Mouse (Mus musculus) MEL (cell line): ENCODE measurements around the gene Cenpc1. TPM values are rescaled to one million over a fixed set of nuclear protein-coding genes. Genes with fewer than 3 reads are reported as not detected.

Experiments
- DNase-seq: peaks from one replicate; pipeline ENCODE4 v3.0.0; 2011; ENCODE audit warnings: low read depth, low spot score
- H3K27ac ChIP-seq: 2 replicates; pipeline ENCODE4 v1.5.1; 2012; ENCODE audit warnings: low read depth, mild to moderate bottlenecking, control low read depth, low read length, moderate library complexity; ENCODE audit not compliant: control insufficient read depth
- H3K27me3 ChIP-seq, 2 experiments: fragments of 150-350 bp in 1 of 2; sonication (generic) in 1 of 2; 2 replicates each; pipeline ENCODE4 v1.6.1; 2012; ENCODE audit warnings: low read length in 2 of 2, mild to moderate bottlenecking in 2 of 2, improper control_type of control experiment in 1 of 2, moderate library complexity in 1 of 2; ENCODE audit not compliant: insufficient read depth in 2 of 2, control insufficient read depth in 1 of 2
- H3K36me3 ChIP-seq, 2 experiments: 2 replicates each; pipeline ENCODE4 v1.6.1; 2012 to 2014; ENCODE audit warnings: low read length in 2 of 2, improper control_type of control experiment in 1 of 2, inconsistent platforms in 1 of 2, mild to moderate bottlenecking in 1 of 2; ENCODE audit not compliant: insufficient read depth in 2 of 2, control insufficient read depth in 1 of 2
- H3K4me1 ChIP-seq, 2 experiments: fragments of 150-350 bp in 1 of 2; sonication (generic) in 1 of 2; 2 replicates each; pipeline ENCODE4 v1.6.1; 2012; ENCODE audit warnings: low read length in 2 of 2, improper control_type of control experiment in 1 of 2, mild to moderate bottlenecking in 1 of 2; ENCODE audit not compliant: insufficient read depth in 2 of 2, control insufficient read depth in 1 of 2
- H3K4me3 ChIP-seq, 2 experiments: fragments of 150-350 bp in 1 of 2; sonication (generic) in 1 of 2; 2 replicates each; pipeline ENCODE4 v1.5.1; 2012; ENCODE audit warnings: low read depth in 2 of 2, low read length in 2 of 2, mild to moderate bottlenecking in 2 of 2, moderate library complexity in 2 of 2, control low read depth in 1 of 2, improper control_type of control experiment in 1 of 2; ENCODE audit not compliant: control insufficient read depth in 1 of 2, insufficient read depth in 1 of 2
- H3K79me2 ChIP-seq: 2 replicates; pipeline ENCODE4 v1.6.1; 2012; ENCODE audit warnings: mild to moderate bottlenecking, low read length, moderate library complexity; ENCODE audit not compliant: control insufficient read depth, poor library complexity, insufficient read depth
- H3K9ac ChIP-seq: 2 replicates; pipeline ENCODE4 v1.6.1; 2012; ENCODE audit warnings: low read depth, mild to moderate bottlenecking, control low read depth, low read length, moderate library complexity; ENCODE audit not compliant: control insufficient read depth, poor library complexity, severe bottlenecking
- H3K9me3 ChIP-seq: fragments of 150-350 bp; sonication (generic); replicated peaks from 2 replicates; pipeline ENCODE4 v1.6.1; 2012; ENCODE audit warnings: mild to moderate bottlenecking, low read length, improper control_type of control experiment, moderate library complexity; ENCODE audit not compliant: insufficient read depth
- CHD2 ChIP-seq: IDR thresholded peaks from 2 replicates; pipeline ENCODE4 v1.6.1; 2011; ENCODE audit warnings: low read length, improper control_type of control experiment
- CTCF ChIP-seq, 3 experiments: IDR thresholded peaks in 2 of 3; conservative IDR thresholded peaks in 1 of 3; 2 replicates each; pipeline ENCODE4 v1.5.1; 2011 to 2012; ENCODE audit warnings: low read length in 3 of 3, low read depth in 2 of 3, mild to moderate bottlenecking in 2 of 3, improper control_type of control experiment in 1 of 3, inconsistent platforms in 1 of 3, mixed read lengths in 1 of 3, moderate library complexity in 1 of 3; ENCODE audit not compliant: control insufficient read depth in 1 of 3, insufficient read depth in 1 of 3, poor library complexity in 1 of 3, severe bottlenecking in 1 of 3
- E2F4 ChIP-seq: IDR thresholded peaks from 2 replicates; pipeline ENCODE4 v1.6.1; 2011; ENCODE audit warnings: low read depth, low read length, improper control_type of control experiment, borderline replicate concordance
- ELF1 ChIP-seq: IDR thresholded peaks from 2 replicates; pipeline ENCODE4 v1.6.1; 2014; ENCODE audit warnings: low read depth, mild to moderate bottlenecking, inconsistent platforms, low read length, improper control_type of control experiment, moderate library complexity
- EP300 ChIP-seq, 2 experiments: IDR thresholded peaks; 2 replicates each; pipeline ENCODE4 v1.6.1; 2011; ENCODE audit warnings: improper control_type of control experiment in 2 of 2, low read length in 2 of 2, low read depth in 1 of 2, mild to moderate bottlenecking in 1 of 2
- GABPA ChIP-seq: IDR thresholded peaks from 2 replicates; pipeline ENCODE4 v1.6.1; 2012; ENCODE audit warnings: low read depth, mild to moderate bottlenecking, inconsistent platforms, low read length, improper control_type of control experiment, moderate library complexity
- GATA1 ChIP-seq: IDR thresholded peaks from 2 replicates; pipeline ENCODE4 v1.6.1; 2011; ENCODE audit warnings: low read depth, low read length, improper control_type of control experiment
- HCFC1 ChIP-seq: IDR thresholded peaks from 2 replicates; pipeline ENCODE4 v1.6.1; 2012; ENCODE audit warnings: low read depth, mild to moderate bottlenecking, inconsistent platforms, low read length, improper control_type of control experiment, moderate library complexity
- KAT2A ChIP-seq: conservative IDR thresholded peaks from 2 replicates; pipeline ENCODE4 v1.6.1; 2012; ENCODE audit warnings: low read depth, low read length, improper control_type of control experiment, inconsistent platforms
- MAZ ChIP-seq: IDR thresholded peaks from 2 replicates; pipeline ENCODE4 v1.6.1; 2012; ENCODE audit warnings: low read depth, mild to moderate bottlenecking, inconsistent platforms, low read length, improper control_type of control experiment
- MEF2A ChIP-seq: IDR thresholded peaks from 2 replicates; pipeline ENCODE4 v1.6.1; 2014; ENCODE audit warnings: low read depth, mild to moderate bottlenecking, inconsistent platforms, low read length, improper control_type of control experiment; ENCODE audit not compliant: poor library complexity, insufficient replicate concordance, severe bottlenecking; ENCODE audit errors: extremely low read depth
- MYB ChIP-seq: IDR thresholded peaks from 2 replicates; pipeline ENCODE4 v1.6.1; 2011; ENCODE audit warnings: mild to moderate bottlenecking, low read depth, low read length, improper control_type of control experiment
- NELFE ChIP-seq: IDR thresholded peaks from 2 replicates; pipeline ENCODE4 v1.6.1; 2011; ENCODE audit warnings: low read depth, low read length, improper control_type of control experiment
- POLR2AphosphoS2 ChIP-seq: IDR thresholded peaks from 2 replicates; pipeline ENCODE4 v1.6.1; 2011; ENCODE audit warnings: low read length, improper control_type of control experiment
- POLR2AphosphoS5 ChIP-seq: IDR thresholded peaks from 2 replicates; pipeline ENCODE4 v1.6.1; 2012; ENCODE audit warnings: low read depth, borderline replicate concordance, mild to moderate bottlenecking, inconsistent platforms, low read length, moderate library complexity, mixed read lengths
- SIN3A ChIP-seq: IDR thresholded peaks from 2 replicates; pipeline ENCODE4 v1.6.1; 2012; ENCODE audit warnings: low read length, improper control_type of control experiment, inconsistent platforms
- TAL1 ChIP-seq: IDR thresholded peaks from 2 replicates; pipeline ENCODE4 v1.6.1; 2012; ENCODE audit warnings: mild to moderate bottlenecking, inconsistent platforms, low read length, moderate library complexity, mixed read lengths
- TBP ChIP-seq: IDR thresholded peaks from 2 replicates; pipeline ENCODE4 v1.8.0; 2011; ENCODE audit warnings: low read depth, low read length, improper control_type of control experiment
- UBTF ChIP-seq: IDR thresholded peaks from 2 replicates; pipeline ENCODE4 v1.6.1; 2012; ENCODE audit warnings: low read depth, mild to moderate bottlenecking, inconsistent platforms, low read length, improper control_type of control experiment, moderate library complexity, borderline replicate concordance; ENCODE audit not compliant: insufficient read depth
- USF1 ChIP-seq: IDR thresholded peaks from 2 replicates; pipeline ENCODE4 v1.6.1; 2014; ENCODE audit warnings: low read depth, mild to moderate bottlenecking, inconsistent platforms, low read length, improper control_type of control experiment, moderate library complexity
- USF2 ChIP-seq, 2 experiments: IDR thresholded peaks; 2 replicates each; pipeline ENCODE4 v1.6.1; 2011 to 2012; ENCODE audit warnings: improper control_type of control experiment in 2 of 2, low read length in 2 of 2, borderline replicate concordance in 1 of 2, inconsistent platforms in 1 of 2, low read depth in 1 of 2, mild to moderate bottlenecking in 1 of 2; ENCODE audit not compliant: insufficient read depth in 1 of 2
- ZMIZ1 ChIP-seq: IDR thresholded peaks from 2 replicates; pipeline ENCODE4 v1.6.1; 2012; ENCODE audit warnings: low read depth, mild to moderate bottlenecking, inconsistent platforms, low read length, improper control_type of control experiment, moderate library complexity
- polyA plus RNA-seq, 2 experiments: library from polyadenylated mRNA; stranded (reverse) in 1 of 2; unstranded in 1 of 2; fragments of >175 nt in 1 of 2; fragments of >200 nt in 1 of 2; gene quantifications; 2 replicates each; pipeline versions ENCODE4 v1.2.1 to v1.2.4; 2012; ENCODE audit warnings: low replicate concordance in 2 of 2, low read depth in 1 of 2; ENCODE audit not compliant: insufficient read length in 2 of 2, insufficient read depth in 1 of 2, missing spikeins in 1 of 2
- total RNA-seq: library from RNA; depleted of rRNA; stranded (reverse); fragments of 300-350 nt; gene quantifications from 2 replicates; pipeline ENCODE4 v1.2.3, GENCODE M21; 2012

The Cenpc1 gene
- total and polyA plus RNA-seq, 3 experiments = 9.6 to 12.6 TPM; not detected in 1

GRCm38 (mm10) chr5:86083987-86084386, 18.6 kb upstream of the Cenpc1 start:
- Histone ChIP-seq H3K4me1 (peaks cover 0 to 3% of the 10 kb centered on the region in 2 experiments; a peak in 2 of 4 replicates), H3K27ac (no peak overlapping the region), H3K4me3 (no peak overlapping the region), H3K36me3 (peaks cover 0 to 10% of the 10 kb centered on the region in 2 experiments; a peak in 2 of 4 replicates), H3K79me2 (no peaks in the 10 kb centered on the region), H3K9me3 (no peaks in the 10 kb centered on the region), H3K9ac (no peak overlapping the region), H3K27me3 (no peaks in the 10 kb centered on the region)
- TF ChIP-seq TAL1 (no peak), EP300 (IDR thresholded peaks at IDR 0.05; ENCODE audit: low read depth in 1 of 2, low read length in 2 of 2) (no peak), MYB (no peak), E2F4 (no peak), CTCF (IDR thresholded peaks at IDR 0.05 in 2 of 3, conservative IDR thresholded peaks at IDR 0.05 in 1 of 3; ENCODE audit: control insufficient read depth in 1 of 3, insufficient read depth in 1 of 3, low read depth in 2 of 3, low read length in 3 of 3, poor library complexity in 1 of 3, severe bottlenecking in 1 of 3) (no peak), USF1 (no peak), MEF2A (no peak), POLR2AphosphoS5 (no peak), HCFC1 (no peak), MAZ (no peak), ELF1 (no peak), UBTF (no peak), GATA1 (no peak)
- DNase-seq = no peak

GRCm38 (mm10) chr5:86078720-86079334, 13.4 kb upstream of the Cenpc1 start:
- no peaks in the 10 kb centered on the region for H3K9me3 ChIP-seq
- H3K79me2 ChIP-seq = no peaks in the 10 kb centered on the region
- DNase-seq = no peak
- no peak overlapping the region for H3K9ac ChIP-seq
- no peaks in the 10 kb centered on the region for H3K36me3 ChIP-seq
- H3K4me1 ChIP-seq = no peaks in the 10 kb centered on the region
- no peak for TF ChIP-seq EP300 (IDR thresholded peaks at IDR 0.05; ENCODE audit: low read depth in 1 of 2, low read length in 2 of 2)
- no peak for TF ChIP-seq ZMIZ1
- no peak for TF ChIP-seq MEF2A
- TF ChIP-seq TAL1 = no peak
- no peak for TF ChIP-seq NELFE
- no peak for TF ChIP-seq USF1
- no peak for TF ChIP-seq POLR2AphosphoS2
- no peak for TF ChIP-seq GABPA
- TF ChIP-seq ELF1 = no peak
- TF ChIP-seq SIN3A = no peak
- TF ChIP-seq HCFC1 = no peak
- no peak for TF ChIP-seq KAT2A
- no peak for TF ChIP-seq CTCF (IDR thresholded peaks at IDR 0.05 in 2 of 3, conservative IDR thresholded peaks at IDR 0.05 in 1 of 3; ENCODE audit: control insufficient read depth in 1 of 3, insufficient read depth in 1 of 3, low read depth in 2 of 3, low read length in 3 of 3, poor library complexity in 1 of 3, severe bottlenecking in 1 of 3)
- no peak for TF ChIP-seq TBP
- TF ChIP-seq CHD2 = no peak
- no peak for TF ChIP-seq USF2 (IDR thresholded peaks at IDR 0.05; ENCODE audit: borderline replicate concordance in 1 of 2, insufficient read depth in 1 of 2, low read depth in 1 of 2, low read length in 2 of 2)
- no peak overlapping the region for H3K4me3 ChIP-seq
- no peak overlapping the region for H3K27ac ChIP-seq
- no peaks in the 10 kb centered on the region for H3K27me3 ChIP-seq
